Mouse (Mus musculus) forebrain, embryonic 11.5 days (tissue): ENCODE measurements at regions not wholly inside any gene's neighbourhood (a gene's known extent, or its start where the extent isn't known, plus 50 kb on each side); places are given as distances from the start of the nearest gene placed in this dataset.

ENCODE experiments used
- ATAC-seq: fragments of 200-750 bp; cut with Nextera tagmentation; replicated peaks from 2 replicates; pipeline ENCODE4 v1.8.0; 2017; ENCODE audit warnings: moderate TSS enrichment; ENCODE audit not compliant: low FRiP score
- DNase-seq: peaks from one replicate; pipeline ENCODE4 v3.0.0-alpha.2; 2017; ENCODE audit warnings: low spot score
- H3K27ac ChIP-seq: fragments of 300-500 bp; sonication (generic); 2 replicates; pipeline ENCODE4 v1.5.1; 2014; ENCODE audit warnings: low read depth, low read length
- H3K27me3 ChIP-seq: fragments of 300-500 bp; sonication (generic); 2 replicates; pipeline ENCODE4 v1.6.1; 2014; ENCODE audit warnings: mild to moderate bottlenecking, low read length, mixed read lengths; ENCODE audit not compliant: control insufficient read depth, insufficient read depth
- H3K36me3 ChIP-seq: fragments of 300-500 bp; sonication (generic); 2 replicates; pipeline ENCODE4 v1.6.1; 2014; ENCODE audit warnings: mild to moderate bottlenecking, low read length, moderate library complexity, mixed read lengths; ENCODE audit not compliant: control insufficient read depth, insufficient read depth
- H3K4me1 ChIP-seq: fragments of 300-500 bp; sonication (generic); replicated peaks from 2 replicates; pipeline ENCODE4 v1.6.1; 2014; ENCODE audit warnings: low read length, mixed read lengths; ENCODE audit not compliant: control insufficient read depth, insufficient read depth
- H3K4me2 ChIP-seq: fragments of 300-500 bp; sonication (generic); 2 replicates; pipeline ENCODE4 v1.6.1; 2014; ENCODE audit warnings: low read depth, mild to moderate bottlenecking, low read length, moderate library complexity, mixed read lengths; ENCODE audit not compliant: severe bottlenecking
- H3K4me3 ChIP-seq: fragments of 300-500 bp; sonication (generic); 2 replicates; pipeline ENCODE4 v1.5.1; 2014; ENCODE audit warnings: low read depth, low read length
- H3K9ac ChIP-seq: fragments of 300-500 bp; sonication (generic); 2 replicates; pipeline ENCODE4 v1.6.1; 2014; ENCODE audit warnings: low read length
- H3K9me3 ChIP-seq: fragments of 300-500 bp; sonication (generic); 2 replicates; pipeline ENCODE4 v1.6.1; 2016; ENCODE audit warnings: low read length, mixed read lengths; ENCODE audit not compliant: control insufficient read depth
- WGBS: fragments of 180-500 bp; shearing (Covaris S2); extraction: QIAGEN DNeasy Blood & Tissue Kit; methylation state at CpG from one replicate; pipeline ENCODE4 v1.1.7; 2014; 5-methylcytosine and 5-hydroxymethylcytosine counted together

DNA sequence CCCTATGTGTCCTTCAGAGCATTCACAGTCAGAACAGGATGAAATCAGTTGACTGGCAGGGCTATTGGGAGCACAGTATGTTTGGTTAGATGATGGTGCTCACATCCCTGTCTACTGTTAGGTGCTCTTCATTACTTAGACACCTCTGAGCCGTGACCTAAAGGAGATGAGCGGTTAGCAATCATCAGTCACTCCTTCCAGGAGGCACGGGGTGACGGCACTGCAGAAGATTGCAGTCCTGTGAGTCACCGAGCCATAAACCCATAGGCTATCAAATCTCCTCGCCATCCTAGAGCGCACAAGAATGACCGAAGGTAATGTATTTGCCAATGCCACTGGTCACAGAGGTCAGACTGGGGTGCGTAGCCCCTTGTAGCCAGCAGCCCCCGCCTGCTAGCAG, 176.8 kb upstream of the Arl4c start:
- Histone ChIP-seq H3K4me1 (no peaks in the 10 kb centered on the region), H3K9me3 (no peaks in the 10 kb centered on the region), H3K27ac (no peak overlapping the region), H3K4me3 (no peak overlapping the region), H3K4me2 (no peak overlapping the region), H3K9ac (no peak overlapping the region), H3K36me3 (no peaks in the 10 kb centered on the region), H3K27me3 (no peaks in the 10 kb centered on the region)
- DNase-seq (no peak), ATAC-seq (no peak)
- 90% methylated on average over 10 of the region's 10 CpGs for WGBS

- no peak for ATAC-seq
- Histone ChIP-seq H3K4me3 (no peak overlapping the region), H3K9ac (no peak overlapping the region), H3K27ac (no peak overlapping the region), H3K4me1 (no peaks in the 10 kb centered on the region), H3K4me2 (no peak overlapping the region), H3K27me3 (no peaks in the 10 kb centered on the region), H3K9me3 (no peaks in the 10 kb centered on the region), H3K36me3 (no peaks in the 10 kb centered on the region)
- no peak for DNase-seq
- 90% methylated on average over 5 of the region's 5 CpGs for WGBS
Measured at GRCm38 (mm10) chr1:88879367-88879766, 177.3 kb upstream of the Arl4c start.

DNA sequence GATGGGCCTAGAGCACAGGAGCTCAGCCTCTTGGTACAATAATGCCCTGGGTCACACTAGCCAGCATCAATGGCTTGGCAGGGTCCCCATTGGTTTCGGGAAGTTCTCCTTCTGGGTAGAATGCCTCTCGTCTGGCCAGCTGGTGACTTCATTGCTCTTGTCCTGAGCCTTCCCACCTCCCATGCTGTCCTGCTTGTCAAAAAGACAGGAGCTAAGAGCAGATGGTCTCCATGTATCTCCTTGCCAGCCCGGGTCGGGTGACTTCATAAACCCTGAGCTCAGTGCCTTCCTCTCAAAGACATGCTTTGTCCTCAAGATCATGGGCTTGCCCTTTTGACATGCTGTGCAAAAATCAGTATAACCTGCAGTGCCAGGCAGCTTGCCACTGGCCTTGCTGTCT, 179.2 kb upstream of the Sh3bp4 start:
- Histone ChIP-seq H3K4me2 (no peak overlapping the region), H3K36me3 (no peaks in the 10 kb centered on the region), H3K27me3 (no peaks in the 10 kb centered on the region), H3K9ac (no peak overlapping the region), H3K9me3 (no peaks in the 10 kb centered on the region), H3K4me3 (no peak overlapping the region), H3K4me1 (no peaks in the 10 kb centered on the region), H3K27ac (no peak overlapping the region)
- ATAC-seq (no peak), DNase-seq (no peak)
- WGBS = 96% methylated on average over 4 of the region's 4 CpGs

DNA sequence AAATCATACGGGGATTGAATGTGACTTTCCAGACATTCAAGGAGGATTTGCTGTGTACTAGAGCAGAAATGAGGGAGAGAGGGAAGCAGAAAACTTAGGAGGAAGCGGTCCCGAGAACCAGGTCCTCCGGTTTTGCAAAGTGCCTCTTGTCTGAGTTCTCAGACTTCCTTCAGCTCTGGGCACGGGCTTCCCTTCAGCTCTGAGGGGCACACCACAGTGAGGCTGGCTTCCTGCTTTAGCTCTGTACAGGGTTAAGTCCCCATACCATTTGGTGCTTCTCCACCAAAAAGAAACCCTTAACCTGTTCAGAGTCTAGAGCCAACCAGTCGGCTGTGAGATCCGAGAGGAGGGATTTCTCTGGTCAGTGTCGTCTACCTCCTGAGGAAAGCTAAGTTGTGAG, 167.8 kb upstream of the Sh3bp4 start:
- H3K4me1 ChIP-seq = no peaks in the 10 kb centered on the region
- no peak overlapping the region for H3K27ac ChIP-seq
- DNase-seq = no peak
- H3K36me3 ChIP-seq = no peaks in the 10 kb centered on the region
- no peak overlapping the region for H3K4me3 ChIP-seq
- no peak for ATAC-seq
- H3K9ac ChIP-seq = no peak overlapping the region
- no peak overlapping the region for H3K4me2 ChIP-seq
- H3K9me3 ChIP-seq = no peaks in the 10 kb centered on the region
- WGBS = 92% methylated on average over 8 of the region's 8 CpGs
- no peaks in the 10 kb centered on the region for H3K27me3 ChIP-seq

GRCm38 (mm10) chr1:88907766-88908463, 162.3 kb upstream of the Sh3bp4 start:
- Histone ChIP-seq H3K27me3 (no peaks in the 10 kb centered on the region), H3K9me3 (no peaks in the 10 kb centered on the region), H3K4me1 (peaks cover 2% of the 10 kb centered on the region; the same call in 1 of the 2 replicates), H3K4me3 (no peak overlapping the region), H3K4me2 (no peak overlapping the region), H3K27ac (no peak overlapping the region), H3K36me3 (no peaks in the 10 kb centered on the region), H3K9ac (no peak overlapping the region)
- DNase-seq (no peak), ATAC-seq (no peak)
- 92% methylated on average over 14 of the region's 14 CpGs for WGBS

GRCm38 (mm10) chr1:88908683-88909082, 161.5 kb upstream of the Sh3bp4 start:
- no peak overlapping the region for H3K27ac ChIP-seq
- H3K4me1 ChIP-seq = peaks cover 2% of the 10 kb centered on the region; the same call in 1 of the 2 replicates
- H3K9ac ChIP-seq = no peak overlapping the region
- no peaks in the 10 kb centered on the region for H3K36me3 ChIP-seq
- H3K4me3 ChIP-seq = no peak overlapping the region
- no peak overlapping the region for H3K4me2 ChIP-seq
- ATAC-seq (no peak), DNase-seq (no peak)
- H3K9me3 ChIP-seq = no peaks in the 10 kb centered on the region
- H3K27me3 ChIP-seq = no peaks in the 10 kb centered on the region
- WGBS = 90% methylated on average over 8 of the region's 8 CpGs

DNA sequence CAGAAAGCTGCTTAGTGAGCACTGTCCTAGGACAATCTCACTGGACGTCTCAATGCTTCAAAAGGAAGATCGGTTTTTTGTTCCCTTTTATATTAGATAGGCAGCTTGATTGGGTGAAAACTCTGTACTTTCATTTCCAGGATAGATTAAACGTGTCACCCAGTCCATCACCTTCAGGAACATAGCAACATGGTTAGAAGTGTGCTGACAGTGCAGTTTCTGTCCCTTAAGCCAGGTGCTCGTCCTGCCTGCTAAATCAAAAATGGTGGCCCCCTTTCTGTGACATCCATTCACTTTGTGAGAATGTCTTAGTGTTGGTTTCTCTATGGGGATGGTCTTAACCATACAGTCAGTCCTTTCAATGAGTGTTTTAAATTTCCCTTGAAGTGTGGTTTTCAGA, 160.9 kb upstream of the Sh3bp4 start:
- no peak overlapping the region for H3K4me3 ChIP-seq
- DNase-seq = no peak
- 73% methylated on average over 4 of the region's 4 CpGs for WGBS
- ATAC-seq = no peak
- H3K9ac ChIP-seq = no peak overlapping the region
- H3K36me3 ChIP-seq = no peaks in the 10 kb centered on the region
- no peaks in the 10 kb centered on the region for H3K27me3 ChIP-seq
- peaks cover 2% of the 10 kb centered on the region; the same call in 1 of the 2 replicates for H3K4me1 ChIP-seq
- H3K4me2 ChIP-seq = no peak overlapping the region
- no peaks in the 10 kb centered on the region; the same call in 1 of the 2 replicates for H3K9me3 ChIP-seq
- H3K27ac ChIP-seq = no peak overlapping the region

- ATAC-seq = no peak
- DNase-seq = no peak
Measured at GRCm38 (mm10) chr1:88909864-88910573, 160.2 kb upstream of the Sh3bp4 start.

More at GRCm38 (mm10) chr1:88909864-88910573, 160.2 kb upstream of the Sh3bp4 start:
- Histone ChIP-seq H3K4me3 (no peak overlapping the region), H3K9me3 (no peaks in the 10 kb centered on the region; the same call in 1 of the 2 replicates), H3K27me3 (no peaks in the 10 kb centered on the region), H3K4me1 (peaks cover 2% of the 10 kb centered on the region; the same call in 1 of the 2 replicates), H3K4me2 (no peak overlapping the region), H3K36me3 (no peaks in the 10 kb centered on the region), H3K9ac (no peak overlapping the region), H3K27ac (no peak overlapping the region)
- 39% methylated on average over 6 of the region's 6 CpGs for WGBS
